Mouse (Mus musculus) adrenal gland, postnatal 25 days (tissue): ENCODE data around the gene Inpp5k. TPM values are rescaled to one million over a fixed set of nuclear protein-coding genes. Genes with fewer than 3 reads are reported as not detected.

Experiments
- DNase-seq: peaks from one replicate; pipeline ENCODE4 v3.0.0; 2021; ENCODE audit warnings: mixed read lengths
- total RNA-seq: library from RNA; stranded (reverse); gene quantifications from 2 replicates; pipeline ENCODE4 v1.2.3, GENCODE M21; 2021

Inpp5k gene
- total RNA-seq, 1 experiment from 2014 or later, result 61.6 TPM

GRCm38 (mm10) chr11:75620136-75620780, 10.5 kb upstream of the Inpp5k start:
- peak; percentile 73 for DNase-seq

DNA sequence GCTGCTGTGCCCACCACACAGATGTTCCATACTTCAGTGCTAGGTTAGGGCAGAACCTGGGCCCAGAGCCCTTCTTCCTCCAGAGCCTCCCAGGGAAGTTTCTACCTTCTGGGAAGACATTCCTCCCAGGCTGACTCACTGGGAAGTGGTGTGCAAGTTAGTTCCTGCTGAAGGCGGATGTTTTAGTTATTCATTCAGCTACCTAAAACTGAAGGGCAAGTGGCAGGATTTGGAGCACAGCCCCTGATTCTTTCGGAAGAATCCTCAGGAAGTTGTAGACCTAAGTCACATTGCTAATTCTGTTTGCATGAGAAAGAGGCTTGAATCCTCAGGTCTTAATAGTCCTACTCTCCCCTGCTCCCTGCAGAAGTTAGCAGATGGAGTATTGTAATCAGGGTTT, 9.4 kb upstream of the Inpp5k start:
- no peak for DNase-seq

DNA sequence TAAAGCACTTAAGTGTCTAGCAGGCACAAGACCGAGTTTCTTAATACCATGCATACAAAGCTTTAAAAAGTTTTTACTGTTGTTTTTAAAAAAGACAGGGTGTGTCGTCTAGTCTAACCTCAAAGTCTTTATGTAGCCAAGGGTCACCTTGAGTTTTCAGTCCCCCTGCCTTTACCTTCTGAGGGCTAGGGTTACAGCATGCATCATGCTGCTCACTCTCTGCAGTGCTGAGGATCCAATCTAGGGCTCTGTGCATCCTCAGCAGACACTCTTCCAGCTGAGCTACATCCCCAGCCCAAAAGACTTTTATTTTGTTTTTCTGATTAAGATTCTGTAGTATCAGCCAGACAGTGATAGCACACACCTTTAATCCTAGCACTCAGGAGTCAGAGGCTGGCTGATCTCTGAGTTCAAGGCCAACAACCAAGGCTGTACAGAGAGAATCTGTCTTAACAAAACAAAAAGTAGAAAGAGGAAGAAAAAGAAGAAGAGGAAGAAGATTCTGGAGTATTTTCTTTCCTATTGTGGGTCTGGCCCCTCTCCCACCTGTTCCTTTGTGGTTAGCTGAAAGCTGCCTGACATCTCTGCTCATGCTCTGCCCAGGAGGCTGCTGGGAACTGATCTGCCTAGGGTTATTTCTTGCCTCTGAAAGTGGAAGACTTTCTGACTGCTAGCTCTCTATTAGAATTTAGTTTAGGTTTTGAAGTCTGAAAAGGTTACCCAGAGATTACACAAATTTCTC, 8.0 kb upstream of the Inpp5k start:
- DNase-seq, result no peak

GRCm38 (mm10) chr11:75624102-75624554, 6.7 kb upstream of the Inpp5k start:
- no peak for DNase-seq

DNA sequence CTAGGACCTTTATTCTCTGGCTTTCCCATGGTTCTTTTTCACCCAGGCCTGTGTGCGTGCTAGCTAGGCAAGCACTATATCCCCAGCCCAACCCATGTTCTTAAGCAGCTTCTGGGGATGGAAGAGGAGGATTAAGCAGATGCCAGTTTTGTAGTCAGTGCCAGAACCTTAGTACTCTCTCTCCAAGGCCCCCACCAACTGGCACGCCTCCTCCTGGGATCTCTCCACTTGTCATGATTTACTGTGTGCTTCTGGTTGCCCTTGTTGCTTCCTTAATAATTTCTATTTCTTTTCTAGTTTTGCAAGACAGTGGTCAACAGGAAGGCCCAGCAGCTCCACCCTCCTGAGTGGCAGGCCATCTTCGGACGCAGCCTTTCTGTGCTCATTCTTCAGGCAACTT, 5.0 kb upstream of the Inpp5k start:
- no peak for DNase-seq

DNA sequence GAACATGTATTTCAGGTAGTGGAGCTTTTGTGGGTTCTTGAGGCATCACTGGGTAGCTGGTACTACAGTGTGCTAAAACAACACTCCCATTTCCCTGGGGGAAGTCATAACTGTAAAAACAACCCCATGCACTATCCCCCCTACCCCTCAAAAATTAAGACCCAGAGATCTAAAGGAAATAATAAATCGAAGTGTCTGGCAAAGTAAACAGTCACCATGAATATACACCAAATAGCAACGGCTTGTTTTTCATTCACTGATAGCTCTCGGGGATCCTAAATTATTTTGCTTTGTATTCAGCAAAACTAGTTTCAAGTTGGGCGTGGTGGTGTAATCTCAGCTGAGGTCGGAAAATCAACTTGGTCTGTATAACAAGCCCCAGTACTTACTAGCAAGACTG, 690 bp upstream of the Inpp5k start:
- DNase-seq, result no peak

GRCm38 (mm10) chr11:75631561-75632225, 905 bp downstream of the Inpp5k start:
- DNase-seq, result no peak

- DNase-seq, result no peak
These were observed 2.1 kb downstream of the Inpp5k start for GRCm38 (mm10) chr11:75632921-75633320.

DNA sequence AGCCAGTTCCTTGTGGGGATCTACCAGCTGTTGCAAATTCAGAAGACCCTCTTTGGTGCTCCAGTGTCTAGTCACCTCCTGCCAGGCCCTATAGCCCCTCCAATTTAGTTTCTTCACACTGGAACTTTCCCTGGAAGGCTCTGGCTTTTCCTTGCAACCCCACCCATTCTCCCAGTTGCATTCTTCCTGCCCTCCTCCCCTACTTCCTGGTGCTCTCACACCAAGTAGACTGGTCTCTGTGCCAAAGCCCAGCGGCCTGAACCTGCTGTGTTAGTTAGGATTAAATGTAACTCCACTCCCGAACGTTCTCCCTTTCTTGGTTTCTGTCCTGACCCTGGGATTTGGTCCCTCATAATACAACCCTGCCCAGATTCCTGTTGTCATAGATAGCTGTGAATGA, 4.0 kb downstream of the Inpp5k start:
- DNase-seq, result no peak

DNA sequence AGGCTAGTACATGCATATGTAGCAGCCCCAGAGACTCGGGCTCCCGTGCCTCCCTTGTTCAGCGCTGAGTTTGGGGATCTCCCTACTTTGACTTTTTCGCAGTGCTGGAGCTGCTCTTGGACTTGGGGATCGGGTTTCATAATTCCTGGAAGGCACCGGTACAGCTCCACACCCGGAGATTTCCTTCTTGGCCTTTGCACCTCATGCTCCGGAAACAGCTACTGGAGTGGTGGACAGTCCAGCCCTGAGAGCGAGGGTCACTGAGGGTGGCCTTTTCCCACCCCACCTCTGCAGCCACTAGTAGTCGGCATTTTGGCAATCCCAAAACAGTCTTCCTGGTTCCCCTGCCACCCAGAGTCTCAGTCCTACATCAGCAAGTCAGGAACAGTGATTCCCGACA, 4.5 kb downstream of the Inpp5k start:
- DNase-seq, result no peak

DNA sequence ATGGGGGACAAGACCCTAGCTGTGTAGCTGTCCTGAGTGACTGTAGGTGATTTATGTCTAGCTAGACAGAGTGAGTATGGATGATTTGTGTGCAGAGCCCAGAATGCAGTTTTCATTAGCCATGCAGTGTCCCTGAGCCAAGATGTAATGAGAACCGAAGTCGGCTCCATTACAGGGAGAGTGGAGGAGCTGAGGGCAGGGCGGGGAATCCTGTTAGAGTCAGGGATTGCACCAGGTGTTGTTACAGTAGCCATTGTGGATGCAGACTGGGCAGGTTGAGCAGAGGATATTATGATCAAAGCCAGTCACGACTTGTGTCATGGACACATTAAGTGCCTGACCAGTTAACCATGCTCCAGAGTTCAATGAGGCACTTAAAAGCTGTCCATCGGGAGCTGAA, 12.5 kb downstream of the Inpp5k start:
- DNase-seq, result no peak

GRCm38 (mm10) chr11:75644684-75645083, 13.9 kb downstream of the Inpp5k start:
- DNase-seq, result no peak

- peak; percentile 29 for DNase-seq
These were observed 17.0 kb downstream of the Inpp5k start for GRCm38 (mm10) chr11:75647681-75648211.

GRCm38 (mm10) chr11:75649155-75649561, 18.4 kb downstream of the Inpp5k start:
- no peak for DNase-seq

DNA sequence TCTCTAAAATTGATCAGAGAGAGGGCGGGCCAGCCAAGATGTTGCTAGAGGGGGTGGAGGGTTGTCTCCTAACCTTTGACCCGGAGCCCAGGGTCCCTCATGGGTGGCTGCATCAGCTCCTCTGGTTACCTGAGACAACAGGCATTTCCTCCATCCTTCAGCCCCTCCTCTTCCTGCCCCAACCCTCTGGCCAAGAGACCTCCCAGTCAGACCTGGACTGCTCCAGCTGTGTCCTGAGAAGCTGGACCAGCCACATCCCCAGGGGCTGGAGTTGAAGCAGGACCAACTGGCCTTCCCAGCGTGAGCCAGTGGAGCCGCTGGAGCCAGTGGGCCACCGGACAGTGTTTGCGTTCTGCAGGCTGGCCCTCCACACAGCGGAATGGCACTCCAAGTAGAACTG, 19.5 kb downstream of the Inpp5k start, which contains the start of gene Myo1c:
TSS of gene Myo1c (plus strand) at position 194 of the 400 bp plus-strand sequence.
- peak; percentile 55 for DNase-seq

DNA sequence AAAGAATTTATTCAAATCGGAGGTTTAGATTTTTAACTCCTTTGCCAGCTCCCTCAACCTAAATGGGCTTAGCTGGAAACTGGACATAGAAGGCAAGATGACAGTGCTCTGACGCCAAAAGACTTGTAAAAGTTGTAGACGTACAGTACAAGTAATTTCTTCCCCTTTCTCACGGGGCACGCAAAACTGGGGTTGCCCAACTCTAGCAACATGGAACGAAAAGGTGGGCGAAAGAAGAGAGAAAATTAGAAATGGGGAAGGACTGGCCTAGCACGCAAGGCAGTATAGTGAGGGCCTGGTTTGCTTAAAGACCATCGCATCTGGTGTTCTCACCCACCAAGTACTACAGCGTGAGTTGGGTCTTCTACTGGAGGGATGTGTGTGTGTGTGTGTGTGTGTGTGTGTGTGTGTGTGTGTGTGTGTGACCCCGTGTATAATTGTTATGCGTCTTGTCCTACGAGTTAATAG, 20.2 kb downstream of the Inpp5k start:
- DNase-seq, result no peak

DNA sequence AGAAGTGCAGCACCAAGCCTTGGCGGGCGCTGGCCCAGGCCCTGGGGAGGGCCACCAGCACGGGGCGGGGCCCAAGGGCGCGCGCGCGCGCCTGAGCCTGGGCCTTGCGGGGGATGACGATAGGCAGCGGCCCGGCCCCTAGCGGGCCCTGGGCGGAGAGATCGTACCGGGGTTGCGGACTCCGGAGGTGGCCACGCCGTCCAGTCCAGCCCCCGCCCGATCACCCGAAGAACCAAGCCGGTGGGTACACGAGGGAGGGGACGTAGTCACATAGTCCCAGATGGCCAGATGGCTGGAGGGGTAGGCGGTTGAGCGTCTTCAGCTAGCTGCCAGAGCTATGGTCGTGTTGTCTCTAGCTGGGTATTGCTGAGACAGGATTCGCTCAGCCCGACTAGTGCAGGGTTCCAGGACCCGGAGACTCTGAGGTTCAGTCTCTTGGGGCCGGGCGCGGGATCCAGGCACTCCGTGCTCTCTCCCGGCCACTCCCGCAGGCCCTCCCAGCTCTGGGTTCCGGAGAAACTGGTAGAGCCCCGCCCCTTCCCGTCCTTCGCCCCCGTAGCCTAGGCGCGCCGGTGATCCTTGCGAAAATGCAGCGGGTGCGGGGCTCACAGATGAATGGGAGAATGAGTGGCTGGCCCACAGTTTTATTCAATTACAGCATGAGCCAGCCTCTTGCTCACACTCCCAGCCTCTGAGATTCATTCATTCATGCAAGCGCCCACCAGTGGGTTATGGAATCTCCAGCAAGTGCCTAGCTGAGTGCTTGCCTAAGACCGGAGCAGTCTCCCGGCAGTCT, 20.8 kb downstream of the Inpp5k start:
- DNase-seq, result peak; percentile 88

DNA sequence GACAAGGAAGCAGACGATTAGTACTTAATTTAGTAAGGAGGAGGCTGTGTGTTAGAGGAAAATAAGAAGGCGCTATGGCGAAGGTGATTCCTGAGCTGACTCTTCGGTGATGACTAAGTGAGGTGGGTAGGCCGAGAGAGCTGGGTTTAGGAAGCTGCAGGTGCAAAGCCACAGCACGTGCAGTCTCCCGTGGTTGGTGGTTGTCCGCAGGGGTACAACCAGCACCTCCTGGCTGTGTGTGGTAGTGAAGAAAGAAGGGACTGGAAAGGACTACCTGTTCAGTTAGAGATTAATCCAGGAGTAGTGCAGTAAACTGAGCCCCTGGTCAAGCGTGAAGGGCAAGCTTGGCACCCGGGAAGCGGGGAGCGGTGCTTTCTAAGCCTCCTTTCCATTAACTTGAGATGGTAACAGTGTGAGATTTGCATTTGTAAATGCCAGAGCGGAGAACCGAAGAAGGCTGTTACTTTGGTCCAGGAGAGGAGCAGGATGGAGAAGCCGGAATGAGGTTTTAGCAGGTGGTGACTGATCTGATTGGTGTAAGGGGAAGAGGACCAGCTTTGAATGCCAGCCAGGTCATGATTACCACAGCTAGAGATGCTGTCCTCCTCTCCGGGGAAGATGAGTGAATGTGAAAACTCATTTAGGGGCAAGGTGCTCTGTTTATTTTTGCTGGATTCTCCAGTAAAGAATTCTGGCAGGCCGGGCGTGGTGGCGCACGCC, 21.6 kb downstream of the Inpp5k start:
- no peak for DNase-seq

- DNase-seq, result no peak
These were observed 22.3 kb downstream of the Inpp5k start for GRCm38 (mm10) chr11:75652942-75653684.

- DNase-seq, result peak; percentile 80
These were observed 23.1 kb downstream of the Inpp5k start for GRCm38 (mm10) chr11:75653781-75654470.
